Mouse (Mus musculus): ENCODE data around the gene Mobp. TPM values are rescaled to one million over a fixed set of nuclear protein-coding genes. Genes with fewer than 3 reads are reported as not detected.

The Mobp gene
- polyA plus RNA-seq, 1 experiment from 2014 or later, result 0.07 TPM

DNA sequence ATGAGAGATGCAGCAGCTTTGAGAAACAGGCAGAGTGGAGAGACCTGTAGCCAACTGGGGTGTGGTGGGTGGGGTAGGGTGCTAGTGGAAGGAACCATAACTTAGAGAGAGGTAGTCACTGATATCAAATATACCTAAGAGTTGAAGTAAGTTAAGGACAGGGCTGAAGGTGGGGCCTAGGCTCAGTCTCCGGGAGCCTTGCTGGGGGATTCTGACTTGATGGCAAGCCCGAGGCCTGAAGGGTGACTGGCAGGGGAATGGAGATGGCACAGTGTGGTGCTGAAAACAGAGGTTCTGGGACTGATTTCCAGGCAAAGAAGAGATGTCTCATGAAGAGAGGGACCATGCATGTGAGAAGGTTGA, 34.7 kb upstream of the Mobp start:
- no peak overlapping the region for H3K9ac ChIP-seq (ENCODE audit: low read length)
- WGBS, result 89% methylated on average over 2 of the region's 2 CpGs
- peaks cover 12% of the 10 kb centered on the region for H3K4me1 ChIP-seq (ENCODE audit: control insufficient read depth, insufficient read depth, low read length)
- peaks cover 11% of the 10 kb centered on the region for H3K36me3 ChIP-seq (ENCODE audit: control insufficient read depth, insufficient read depth)
- no peak overlapping the region for H3K4me3 ChIP-seq (ENCODE audit: low read length)
- no peaks in the 10 kb centered on the region for H3K27me3 ChIP-seq (ENCODE audit: control insufficient read depth, insufficient read depth, low read length)
- no peaks in the 10 kb centered on the region for H3K9me3 ChIP-seq (replicated peaks; ENCODE audit: control insufficient read depth, low read length)
- no peak overlapping the region for H3K27ac ChIP-seq (ENCODE audit: low read length)
- H3K4me2 ChIP-seq (ENCODE audit: low read depth, low read length), result no peak overlapping the region
- no peak for ATAC-seq (replicated peaks; ENCODE audit: extremely low read depth, insufficient read depth, low FRiP score)

DNA sequence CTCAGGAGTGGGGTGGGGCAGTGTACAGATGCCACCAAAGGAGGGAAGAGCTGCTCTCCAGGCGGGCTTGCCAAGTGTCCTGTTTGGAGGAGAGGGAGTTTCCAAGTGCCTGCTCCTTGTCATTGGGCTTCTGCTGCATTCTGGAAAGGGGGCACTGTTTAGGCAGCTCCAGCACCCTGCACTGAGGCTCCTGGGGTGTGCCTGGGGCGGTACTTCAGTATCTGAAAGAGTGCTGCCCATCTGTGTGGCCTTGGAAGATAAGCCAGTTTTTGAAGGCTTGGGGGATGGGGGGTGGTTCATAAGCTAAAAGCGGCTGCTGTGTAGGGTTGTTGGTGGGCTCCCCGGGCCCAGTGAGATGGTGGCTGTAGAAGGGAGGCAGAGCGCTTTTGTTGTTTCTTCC, 33.9 kb upstream of the Mobp start:
- Histone ChIP-seq H3K4me3 (ENCODE audit: low read length) (no peak overlapping the region), H3K9ac (ENCODE audit: low read length) (peak overlapping the region; percentile 46; the same call in 1 of the 2 replicates), H3K27ac (ENCODE audit: low read length) (no peak overlapping the region), H3K4me2 (ENCODE audit: low read depth, low read length) (no peak overlapping the region), H3K4me1 (ENCODE audit: control insufficient read depth, insufficient read depth, low read length) (peaks cover 12% of the 10 kb centered on the region), H3K9me3 (replicated peaks; ENCODE audit: control insufficient read depth, low read length) (no peaks in the 10 kb centered on the region), H3K27me3 (ENCODE audit: control insufficient read depth, insufficient read depth, low read length) (no peaks in the 10 kb centered on the region), H3K36me3 (ENCODE audit: control insufficient read depth, insufficient read depth) (peaks cover 13% of the 10 kb centered on the region)
- no peak for ATAC-seq (replicated peaks; ENCODE audit: extremely low read depth, insufficient read depth, low FRiP score)
- 47% methylated on average over 5 of the region's 5 CpGs for WGBS

DNA sequence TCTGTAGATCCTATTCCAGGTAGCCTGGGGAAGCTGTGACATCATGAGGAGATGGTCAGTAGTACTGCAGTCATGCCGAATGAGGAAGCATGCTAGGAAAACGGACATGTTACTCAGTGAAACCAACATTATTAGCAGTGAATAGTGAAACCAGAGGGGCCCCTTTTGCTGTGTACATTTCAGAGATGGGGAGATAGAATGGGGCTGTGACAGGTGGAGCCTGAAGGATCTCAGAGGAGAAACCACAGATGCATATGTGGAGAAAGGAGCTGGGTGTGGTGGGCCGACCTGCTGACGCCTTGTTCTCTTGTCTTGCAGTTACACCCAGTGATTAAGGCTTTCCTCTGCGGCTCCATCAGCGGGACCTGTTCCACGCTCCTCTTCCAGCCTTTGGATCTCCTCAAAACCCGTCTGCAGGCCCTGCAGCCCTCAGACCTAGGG, 33.3 kb upstream of the Mobp start:
- H3K9me3 ChIP-seq (replicated peaks; ENCODE audit: control insufficient read depth, low read length), result no peaks in the 10 kb centered on the region
- H3K4me2 ChIP-seq (ENCODE audit: low read depth, low read length), result no peak overlapping the region
- no peak overlapping the region for H3K4me3 ChIP-seq (ENCODE audit: low read length)
- peaks cover 20% of the 10 kb centered on the region for H3K36me3 ChIP-seq (ENCODE audit: control insufficient read depth, insufficient read depth)
- no peak overlapping the region for H3K27ac ChIP-seq (ENCODE audit: low read length)
- no peaks in the 10 kb centered on the region for H3K27me3 ChIP-seq (ENCODE audit: control insufficient read depth, insufficient read depth, low read length)
- 71% methylated on average over 8 of the region's 8 CpGs for WGBS
- H3K9ac ChIP-seq (ENCODE audit: low read length), result no peak overlapping the region
- peaks cover 9% of the 10 kb centered on the region for H3K4me1 ChIP-seq (ENCODE audit: control insufficient read depth, insufficient read depth, low read length)
- no peak for ATAC-seq (replicated peaks; ENCODE audit: extremely low read depth, insufficient read depth, low FRiP score)

GRCm38 (mm10) chr9:120118212-120118611, 31.3 kb upstream of the Mobp start:
- Histone ChIP-seq H3K27ac (ENCODE audit: low read length) (no peak overlapping the region), H3K4me1 (ENCODE audit: control insufficient read depth, insufficient read depth, low read length) (peaks cover 8% of the 10 kb centered on the region; the same call in 1 of the 2 replicates), H3K4me3 (ENCODE audit: low read length) (no peak overlapping the region), H3K9ac (ENCODE audit: low read length) (no peak overlapping the region), H3K4me2 (ENCODE audit: low read depth, low read length) (no peak overlapping the region), H3K36me3 (ENCODE audit: control insufficient read depth, insufficient read depth) (peaks cover 25% of the 10 kb centered on the region), H3K27me3 (ENCODE audit: control insufficient read depth, insufficient read depth, low read length) (no peaks in the 10 kb centered on the region), H3K9me3 (replicated peaks; ENCODE audit: control insufficient read depth, low read length) (no peaks in the 10 kb centered on the region)
- no peak for ATAC-seq (replicated peaks; ENCODE audit: extremely low read depth, insufficient read depth, low FRiP score)
- WGBS, result 90% methylated on average over 4 of the region's 4 CpGs

GRCm38 (mm10) chr9:120120503-120120902, 29.0 kb upstream of the Mobp start:
- H3K27ac ChIP-seq (ENCODE audit: low read length), result no peak overlapping the region
- H3K9me3 ChIP-seq (replicated peaks; ENCODE audit: control insufficient read depth, low read length), result no peaks in the 10 kb centered on the region
- no peak for ATAC-seq (replicated peaks; ENCODE audit: extremely low read depth, insufficient read depth, low FRiP score)
- no peak overlapping the region for H3K4me2 ChIP-seq (ENCODE audit: low read depth, low read length)
- no peak overlapping the region for H3K9ac ChIP-seq (ENCODE audit: low read length)
- H3K4me3 ChIP-seq (ENCODE audit: low read length), result no peak overlapping the region
- no peaks in the 10 kb centered on the region for H3K27me3 ChIP-seq (ENCODE audit: control insufficient read depth, insufficient read depth, low read length)
- H3K4me1 ChIP-seq (ENCODE audit: control insufficient read depth, insufficient read depth, low read length), result peaks cover 3% of the 10 kb centered on the region; the same call in 1 of the 2 replicates
- 89% methylated on average over 7 of the region's 7 CpGs for WGBS
- peaks cover 33% of the 10 kb centered on the region for H3K36me3 ChIP-seq (ENCODE audit: control insufficient read depth, insufficient read depth)

GRCm38 (mm10) chr9:120126868-120127267, 22.6 kb upstream of the Mobp start:
- Histone ChIP-seq H3K4me1 (ENCODE audit: control insufficient read depth, insufficient read depth, low read length) (peaks cover 15% of the 10 kb centered on the region), H3K27me3 (ENCODE audit: control insufficient read depth, insufficient read depth, low read length) (no peaks in the 10 kb centered on the region), H3K4me3 (ENCODE audit: low read length) (peak overlapping the region; percentile 52), H3K4me2 (ENCODE audit: low read depth, low read length) (peak overlapping the region; percentile 67), H3K9ac (ENCODE audit: low read length) (peak overlapping the region; percentile 77), H3K27ac (ENCODE audit: low read length) (peak overlapping the region; percentile 85), H3K36me3 (ENCODE audit: control insufficient read depth, insufficient read depth) (peaks cover 40% of the 10 kb centered on the region), H3K9me3 (replicated peaks; ENCODE audit: control insufficient read depth, low read length) (no peaks in the 10 kb centered on the region)
- WGBS, result 52% methylated on average over 11 of the region's 11 CpGs
- ATAC-seq (replicated peaks; ENCODE audit: extremely low read depth, insufficient read depth, low FRiP score), result no peak

DNA sequence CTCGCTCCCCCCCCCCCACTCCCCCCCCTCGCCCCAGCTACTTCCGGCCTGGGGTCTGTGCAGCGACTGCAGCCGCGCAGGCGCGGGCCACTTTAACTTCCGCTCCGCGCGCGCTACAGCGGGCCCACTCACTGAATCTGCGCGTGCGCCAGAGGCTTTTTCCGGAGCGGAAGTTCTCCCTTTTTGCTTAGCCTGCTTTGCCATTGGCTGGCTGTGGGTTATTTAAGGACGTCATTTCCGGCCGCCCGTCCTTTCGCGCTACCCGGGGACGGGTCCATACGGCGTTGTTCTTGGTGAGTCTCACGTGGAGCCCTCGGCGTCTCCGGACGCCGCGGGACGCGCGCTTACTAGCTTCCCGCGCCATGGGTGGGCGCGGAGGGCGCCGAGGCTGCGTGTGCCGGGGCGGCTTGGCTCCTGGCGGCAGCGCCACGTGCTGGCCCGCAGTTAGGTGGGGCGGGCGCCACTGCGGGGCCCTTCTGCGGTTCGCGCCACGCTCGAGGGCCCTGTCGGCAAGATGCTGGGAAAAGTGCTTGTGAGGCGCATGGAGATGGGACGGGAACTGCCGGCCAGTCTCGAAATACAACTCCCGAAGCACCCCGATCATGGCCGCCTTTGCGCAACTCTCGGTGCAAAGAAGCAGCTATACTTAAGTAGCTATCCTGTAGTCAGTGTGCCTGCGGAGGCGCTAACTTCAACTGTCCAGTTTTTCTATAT, 21.8 kb upstream of the Mobp start, which contains the start of gene Rpsa:
Gene Rpsa (plus strand): TSS at position 152 of the 714 bp plus-strand sequence.
- Histone ChIP-seq H3K36me3 (ENCODE audit: control insufficient read depth, insufficient read depth) (peaks cover 46% of the 10 kb centered on the region), H3K27ac (ENCODE audit: low read length) (peak within 1 kb of the TSS; percentile 91), H3K9ac (ENCODE audit: low read length) (peak within 1 kb of the TSS; percentile 99), H3K4me3 (ENCODE audit: low read length) (peak within 1 kb of the TSS; percentile 99), H3K4me2 (ENCODE audit: low read depth, low read length) (peak within 1 kb of the TSS; percentile 71), H3K27me3 (ENCODE audit: control insufficient read depth, insufficient read depth, low read length) (no peaks in the 10 kb centered on the region), H3K4me1 (ENCODE audit: control insufficient read depth, insufficient read depth, low read length) (peaks cover 15% of the 10 kb centered on the region), H3K9me3 (replicated peaks; ENCODE audit: control insufficient read depth, low read length) (no peaks in the 10 kb centered on the region)
- under 1% methylated on average over 72 of the region's 72 CpGs for WGBS
- peak; percentile 98 for ATAC-seq (replicated peaks; ENCODE audit: extremely low read depth, insufficient read depth, low FRiP score)

DNA sequence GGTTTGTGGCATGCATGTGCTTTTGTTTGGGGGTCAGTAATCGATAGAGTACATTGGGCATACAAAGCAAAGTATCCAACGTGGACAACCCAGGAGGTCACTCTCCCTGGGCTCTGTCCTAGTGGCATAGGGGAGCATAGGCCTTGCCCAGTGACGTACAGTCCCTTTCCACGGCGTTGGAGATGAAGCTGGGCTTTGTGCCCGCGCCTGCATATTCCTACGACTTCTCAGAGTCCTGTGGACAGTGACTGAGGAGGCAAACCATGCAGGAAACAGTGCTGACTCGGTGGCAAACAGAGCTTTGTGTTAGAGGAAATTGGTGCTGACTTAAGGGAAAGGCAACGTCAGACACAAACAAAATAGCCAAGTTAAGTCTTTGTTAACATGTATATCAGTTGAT, 20.2 kb upstream of the Mobp start:
- no peaks in the 10 kb centered on the region for H3K9me3 ChIP-seq (replicated peaks; ENCODE audit: control insufficient read depth, low read length)
- ATAC-seq (replicated peaks; ENCODE audit: extremely low read depth, insufficient read depth, low FRiP score), result no peak
- peak overlapping the region; percentile 10; the same call in 1 of the 2 replicates for H3K27ac ChIP-seq (ENCODE audit: low read length)
- H3K4me1 ChIP-seq (ENCODE audit: control insufficient read depth, insufficient read depth, low read length), result peaks cover 15% of the 10 kb centered on the region
- H3K9ac ChIP-seq (ENCODE audit: low read length), result peak overlapping the region; percentile 99
- H3K4me2 ChIP-seq (ENCODE audit: low read depth, low read length), result peak overlapping the region; percentile 71
- WGBS, result 60% methylated on average over 10 of the region's 10 CpGs
- peaks cover 36% of the 10 kb centered on the region for H3K36me3 ChIP-seq (ENCODE audit: control insufficient read depth, insufficient read depth)
- no peaks in the 10 kb centered on the region for H3K27me3 ChIP-seq (ENCODE audit: control insufficient read depth, insufficient read depth, low read length)
- H3K4me3 ChIP-seq (ENCODE audit: low read length), result peak overlapping the region; percentile 99

- Histone ChIP-seq H3K4me2 (ENCODE audit: low read depth, low read length) (no peak overlapping the region), H3K27ac (ENCODE audit: low read length) (no peak overlapping the region), H3K9ac (ENCODE audit: low read length) (no peak overlapping the region), H3K27me3 (ENCODE audit: control insufficient read depth, insufficient read depth, low read length) (no peaks in the 10 kb centered on the region), H3K36me3 (ENCODE audit: control insufficient read depth, insufficient read depth) (peaks cover 36% of the 10 kb centered on the region), H3K4me3 (ENCODE audit: low read length) (no peak overlapping the region), H3K4me1 (ENCODE audit: control insufficient read depth, insufficient read depth, low read length) (peaks cover 14% of the 10 kb centered on the region), H3K9me3 (replicated peaks; ENCODE audit: control insufficient read depth, low read length) (no peaks in the 10 kb centered on the region)
- ATAC-seq (replicated peaks; ENCODE audit: extremely low read depth, insufficient read depth, low FRiP score), result no peak
- WGBS, result 82% methylated on average over 3 of the region's 3 CpGs
These were observed 17.7 kb upstream of the Mobp start for GRCm38 (mm10) chr9:120131784-120132288.
